Mouse (Mus musculus) frontal cortex, postnatal 10 days (tissue): ENCODE data around the gene Cep170b.

Source experiments
- DNase-seq, 2 experiments: peaks; one replicate each; pipeline ENCODE4 v3.0.0; 2022; ENCODE audit warnings: low spot score in 2 of 2, mixed read lengths in 1 of 2

The Cep170b gene

GRCm38 (mm10) chr12:112720216-112720615 lies at the start of gene Cep170b:
Cep170b (plus strand) TSS chr12:112720455.
- DNase-seq, result no peak

- DNase-seq, result no peak
Observed at GRCm38 (mm10) chr12:112670718-112671393, 49.4 kb upstream of the Cep170b start.

- no peak for DNase-seq
Observed at GRCm38 (mm10) chr12:112671891-112672290, 48.4 kb upstream of the Cep170b start.

- no peak for DNase-seq
Observed at GRCm38 (mm10) chr12:112672744-112673575, 47.3 kb upstream of the Cep170b start.

GRCm38 (mm10) chr12:112673576-112674091 lies 46.6 kb upstream of the Cep170b start:
- DNase-seq, result peak in 1 of 2 experiments; percentile 49

GRCm38 (mm10) chr12:112674132-112675011 lies 45.9 kb upstream of the Cep170b start, which contains the start of gene Akt1:
Akt1 (minus strand) TSS chr12:112674884.
- DNase-seq, result peak; percentile 42 to 49

- DNase-seq, result peak; percentile 49 to 81
Observed at GRCm38 (mm10) chr12:112675245-112676035, 44.8 kb upstream of the Cep170b start.

- no peak for DNase-seq
Observed at GRCm38 (mm10) chr12:112677076-112677475, 43.2 kb upstream of the Cep170b start.

GRCm38 (mm10) chr12:112677943-112678554 lies 42.2 kb upstream of the Cep170b start:
- DNase-seq, result no peak

GRCm38 (mm10) chr12:112678555-112679026 lies 41.7 kb upstream of the Cep170b start, which contains the start of gene Zbtb42:
Zbtb42 (plus strand) TSS chr12:112678828.
- peak in 1 of 2 experiments; percentile 24 for DNase-seq

GRCm38 (mm10) chr12:112679027-112679996 lies 40.9 kb upstream of the Cep170b start:
- no peak for DNase-seq

- DNase-seq, result peak in 1 of 2 experiments; percentile 22
Observed at GRCm38 (mm10) chr12:112683351-112683750, 36.9 kb upstream of the Cep170b start.

- no peak for DNase-seq
Observed at GRCm38 (mm10) chr12:112688458-112688857, 31.8 kb upstream of the Cep170b start.

GRCm38 (mm10) chr12:112693185-112694126 lies 26.8 kb upstream of the Cep170b start:
- DNase-seq, result peak; percentile 90 to 94

- DNase-seq, result no peak
Observed at GRCm38 (mm10) chr12:112694127-112694475, 26.2 kb upstream of the Cep170b start.

- DNase-seq, result no peak
Observed at GRCm38 (mm10) chr12:112696806-112697425, 23.3 kb upstream of the Cep170b start.

GRCm38 (mm10) chr12:112700522-112700921 lies 19.7 kb upstream of the Cep170b start:
- DNase-seq, result no peak
